24 mouse cellular contexts compared by ENCODE assay signal in the genomic region with DNA sequence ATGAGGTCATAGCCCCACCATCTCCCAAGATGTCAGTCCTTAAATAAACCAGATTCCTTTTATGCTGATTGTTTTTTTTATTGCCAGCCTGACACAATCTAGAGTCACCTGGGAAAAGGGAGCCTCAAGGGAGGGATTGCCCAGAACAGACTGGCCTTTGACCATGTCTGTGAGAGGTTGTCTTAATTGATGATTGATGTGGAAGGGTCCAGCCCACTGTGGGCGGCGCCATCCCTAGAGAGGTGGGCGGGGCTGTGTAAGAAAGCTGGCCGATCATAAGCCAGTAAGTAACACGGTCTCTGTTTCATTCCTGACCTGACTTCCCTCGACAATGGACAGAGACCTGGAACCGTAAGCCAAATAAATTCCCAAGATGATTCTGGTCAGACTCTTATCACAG.
DNase-seq lines count a peak whose midpoint lies in the region; ATAC-seq and TF ChIP-seq lines count a peak whose summit lies in the region.
"Had no signal": no experiment of that assay in that cellular context is flagged by ENCODE, and none has a peak within 500 bp of the region (broad histone marks: within the 10 kb centered on the region; RNA-seq: fewer than 3 reads in every experiment).

No protein-coding gene starts in this region.

- peak; percentile 57 for ATAC-seq in intestine, embryonic 15.5 days
- ATAC-seq in lung, postnatal 0 days: no peak
- ATAC-seq in kidney, embryonic 15.5 days (replicated peaks; ENCODE audit: low FRiP score): no peak
- ATAC-seq: CD4-positive, CD25-positive, alpha-beta regulatory T cell, adult 4 months; forebrain, embryonic 15.5 days had no signal

- no peak overlapping the region for H3K27ac ChIP-seq in kidney, adult 2 months (ENCODE audit: insufficient read depth, low read depth, low read length)
- no peak overlapping the region for H3K27ac ChIP-seq in intestine, embryonic 15.5 days
- 0 out of 2 replicates have a peak overlapping the region, but pooled peaks have one; percentile 83 for H3K27ac ChIP-seq in limb, embryonic 10.5 days
- H3K27ac ChIP-seq in lung, postnatal 0 days (ENCODE audit: low read length): no peak overlapping the region
- H3K27ac ChIP-seq in kidney, embryonic 15.5 days: no peak overlapping the region
- H3K27ac ChIP-seq: embryonic facial prominence, embryonic 13.5 days; heart, embryonic 15.5 days; hindbrain, embryonic 15.5 days had no signal

- H3K4me3 ChIP-seq in kidney, adult 2 months (ENCODE audit: insufficient read depth, low read depth, low read length): no peak overlapping the region
- no peak overlapping the region for H3K4me3 ChIP-seq in intestine, embryonic 15.5 days (replicated peaks)
- H3K4me3 ChIP-seq in limb, embryonic 10.5 days: no peak overlapping the region
- no peak overlapping the region for H3K4me3 ChIP-seq in lung, postnatal 0 days (ENCODE audit: low read depth, low read length)
- no peak overlapping the region for H3K4me3 ChIP-seq in kidney, embryonic 15.5 days (replicated peaks)
- H3K4me3 ChIP-seq: embryonic facial prominence, embryonic 10.5 days; embryonic facial prominence, embryonic 13.5 days; erythroblast, embryonic 14.5 days; forebrain, embryonic 12.5 days; forebrain, embryonic 15.5 days; heart, embryonic 12.5 days; heart, embryonic 15.5 days; hindbrain, embryonic 15.5 days had no signal

- TF ChIP-seq EP300 in lung, postnatal 0 days (IDR thresholded peaks at IDR 0.05): no peak

- TF ChIP-seq CTCF in kidney, adult 2 months (conservative IDR thresholded peaks at IDR 0.05; ENCODE audit: insufficient read depth, insufficient read length, low read depth, low read length): no peak
- TF ChIP-seq CTCF in lung, postnatal 0 days (IDR thresholded peaks at IDR 0.05): no peak

- no peaks in the 10 kb centered on the region for H3K27me3 ChIP-seq in kidney, adult 2 months (replicated peaks; ENCODE audit: control insufficient read depth, insufficient read depth, low read length)
- H3K27me3 ChIP-seq in intestine, embryonic 15.5 days (replicated peaks): no peaks in the 10 kb centered on the region
- no peaks in the 10 kb centered on the region for H3K27me3 ChIP-seq in limb, embryonic 10.5 days (ENCODE audit: low read depth, poor library complexity, severe bottlenecking)
- no peaks in the 10 kb centered on the region for H3K27me3 ChIP-seq in lung, postnatal 0 days (replicated peaks; ENCODE audit: insufficient read depth, low read length)
- H3K27me3 ChIP-seq in kidney, embryonic 15.5 days: no peaks in the 10 kb centered on the region
- H3K27me3 ChIP-seq: embryonic facial prominence, embryonic 13.5 days; heart, embryonic 12.5 days; heart, embryonic 15.5 days; hindbrain, embryonic 15.5 days had no signal

- no peaks in the 10 kb centered on the region for H3K9me3 ChIP-seq in intestine, embryonic 15.5 days
- no peaks in the 10 kb centered on the region for H3K9me3 ChIP-seq in limb, embryonic 10.5 days (replicated peaks)
- H3K9me3 ChIP-seq in lung, postnatal 0 days (ENCODE audit: low read length): no peaks in the 10 kb centered on the region
- no peaks in the 10 kb centered on the region for H3K9me3 ChIP-seq in kidney, embryonic 15.5 days (replicated peaks)
- H3K9me3 ChIP-seq: embryonic facial prominence, embryonic 10.5 days; forebrain, embryonic 12.5 days; forebrain, embryonic 15.5 days; heart, embryonic 12.5 days; heart, embryonic 15.5 days; hindbrain, embryonic 15.5 days had no signal

- H3K36me3 ChIP-seq in kidney, adult 2 months (ENCODE audit: control insufficient read depth, insufficient read depth, low read length): no peaks in the 10 kb centered on the region
- H3K36me3 ChIP-seq in intestine, embryonic 15.5 days: no peaks in the 10 kb centered on the region
- peaks cover 8% of the 10 kb centered on the region for H3K36me3 ChIP-seq in limb, embryonic 10.5 days
- H3K36me3 ChIP-seq in lung, postnatal 0 days (ENCODE audit: insufficient read depth, low read length): no peaks in the 10 kb centered on the region
- no peaks in the 10 kb centered on the region for H3K36me3 ChIP-seq in kidney, embryonic 15.5 days
- H3K36me3 ChIP-seq: forebrain, embryonic 12.5 days; forebrain, embryonic 15.5 days; heart, embryonic 15.5 days; hindbrain, embryonic 15.5 days had no signal

- H3K9ac ChIP-seq in intestine, embryonic 15.5 days: no peak overlapping the region
- no peak overlapping the region for H3K9ac ChIP-seq in lung, postnatal 0 days (replicated peaks; ENCODE audit: low read depth)
- H3K9ac ChIP-seq in kidney, embryonic 15.5 days: no peak overlapping the region
- H3K9ac ChIP-seq: embryonic facial prominence, embryonic 13.5 days; forebrain, embryonic 12.5 days; forebrain, embryonic 15.5 days; heart, embryonic 12.5 days; heart, embryonic 15.5 days; hindbrain, embryonic 15.5 days had no signal

- TF ChIP-seq POLR2A in kidney, adult 2 months (IDR thresholded peaks at IDR 0.05; ENCODE audit: low read depth, low read length): no peak

- no peaks in the 10 kb centered on the region for H3K4me1 ChIP-seq in kidney, adult 2 months (ENCODE audit: control insufficient read depth, insufficient read depth, low read length)
- peaks cover 21% of the 10 kb centered on the region for H3K4me1 ChIP-seq in intestine, embryonic 15.5 days (replicated peaks)
- peaks cover 68% of the 10 kb centered on the region for H3K4me1 ChIP-seq in limb, embryonic 10.5 days
- no peaks in the 10 kb centered on the region for H3K4me1 ChIP-seq in lung, postnatal 0 days (ENCODE audit: insufficient read depth, low read depth, low read length)
- peaks cover 45% of the 10 kb centered on the region for H3K4me1 ChIP-seq in kidney, embryonic 15.5 days

- WGBS in kidney, adult 2 months: 85% methylated on average over 7 of the region's 7 CpGs
- WGBS in intestine, embryonic 15.5 days: 82% methylated on average over 7 of the region's 7 CpGs
- 85% methylated on average over 7 of the region's 7 CpGs for WGBS in limb, embryonic 10.5 days
- 80% methylated on average over 7 of the region's 7 CpGs for WGBS in lung, postnatal 0 days
- 82% methylated on average over 7 of the region's 7 CpGs for WGBS in kidney, embryonic 15.5 days

- DNase-seq in kidney, adult 2 months: peak; percentile 44
- no peak for DNase-seq in kidney, adult 18-20 months
- no peak for DNase-seq in limb, embryonic 10.5 days (ENCODE audit: low spot score)
- DNase-seq in lung, postnatal 0 days (ENCODE audit: low spot score): no peak
- DNase-seq: adrenal gland, postnatal 10 days; adrenal gland, postnatal 36 days; cerebellum, adult 18-20 months; cerebellum, adult 9-10 months; cerebellum, postnatal 14 days; gastrocnemius, postnatal 25 days; heart, adult 18-20 months; heart, postnatal 10 days; heart, postnatal 36 days had no signal

- H3K4me2 ChIP-seq in intestine, embryonic 15.5 days (replicated peaks): no peak overlapping the region
- no peak overlapping the region for H3K4me2 ChIP-seq in lung, postnatal 0 days (replicated peaks; ENCODE audit: low read depth, low read length)
- no peak overlapping the region for H3K4me2 ChIP-seq in kidney, embryonic 15.5 days
- H3K4me2 ChIP-seq: embryonic facial prominence, embryonic 13.5 days; forebrain, embryonic 12.5 days; forebrain, embryonic 15.5 days; heart, embryonic 12.5 days; heart, embryonic 15.5 days; hindbrain, embryonic 15.5 days had no signal
